Mouse (Mus musculus) cortical plate, adult 2 months (tissue): ENCODE measurements around the gene Git2.
A peak's percentile ranks its signal among the peaks of the same experiment; 100 is the strongest.

Experiments used
- CTCF ChIP-seq: fragments of 200-500 bp; IDR thresholded peaks from 2 replicates; pipeline ENCODE4 v1.5.1; 2011; ENCODE audit warnings: mild to moderate bottlenecking, control low read depth, low read length; ENCODE audit not compliant: insufficient read depth; ENCODE audit errors: extremely low read depth
- POLR2A ChIP-seq: fragments of 200-500 bp; IDR thresholded peaks from 2 replicates; pipeline ENCODE4 v1.6.1; 2011; ENCODE audit warnings: mild to moderate bottlenecking, low read length, control low read depth; ENCODE audit not compliant: insufficient read depth; ENCODE audit errors: extremely low read depth

DNA sequence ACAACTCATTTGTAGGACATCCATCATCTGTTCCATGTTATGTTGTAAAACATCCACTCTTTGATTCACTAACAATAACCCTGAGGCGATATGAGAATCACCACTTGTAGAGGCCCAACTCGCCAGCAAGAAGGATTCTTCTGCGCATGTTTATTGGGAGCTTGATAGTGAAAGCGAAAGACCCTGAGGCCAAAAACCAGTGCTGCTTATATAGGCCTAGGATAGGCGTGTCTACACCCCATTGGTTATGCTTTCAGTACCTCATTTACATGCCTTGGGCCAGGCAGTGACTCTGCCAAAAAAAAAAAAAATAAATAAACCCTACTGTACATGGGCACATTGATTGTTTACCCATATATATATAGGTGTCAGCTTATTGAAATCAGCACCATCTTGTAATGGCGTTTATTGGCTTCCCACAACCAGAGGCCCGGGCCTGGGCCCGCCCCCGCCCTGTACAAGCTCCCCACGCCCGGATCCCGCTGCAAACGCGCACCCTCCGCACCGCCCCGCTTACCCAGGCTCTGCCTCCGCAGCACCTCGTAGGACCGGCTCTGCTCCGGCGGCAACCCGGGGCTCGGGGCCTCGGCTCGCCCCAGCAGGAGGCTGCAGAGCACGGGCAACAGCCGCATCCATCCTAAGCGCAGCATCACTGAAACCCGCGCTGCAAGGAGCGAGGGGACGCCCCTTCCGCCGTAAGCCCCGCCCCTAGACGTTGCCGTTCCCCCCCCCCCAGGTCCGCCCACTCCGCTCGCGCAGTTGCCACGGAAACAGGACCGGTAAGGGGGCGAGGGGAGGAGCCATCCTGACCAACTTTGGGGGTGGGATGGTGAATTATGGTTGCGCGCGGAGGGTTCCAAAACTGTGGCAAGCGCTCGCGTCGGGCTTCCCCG is 47.7 kb upstream of the Git2 start, which contains the start of gene 1500011B03Rik:
- TF ChIP-seq CTCF (no peak), POLR2A (peak; percentile 79; the same call in 1 of the 2 replicates)
